Mouse (Mus musculus) stomach, embryonic 16.5 days (tissue): ENCODE data around the gene Nxpe4. TPM values are rescaled to one million over a fixed set of nuclear protein-coding genes. Genes with fewer than 3 reads are reported as not detected.
"Not testable (repeated sequence)": the region's sequence is repeated elsewhere in the genome, so short reads cannot be mapped to it uniquely, and the experiment has no call there.

ENCODE experiments used
- ATAC-seq: fragments of 200-750 bp; cut with Nextera tagmentation; 2 replicates; pipeline ENCODE4 v1.8.0; 2017; ENCODE audit warnings: moderate number of reproducible peaks, moderate TSS enrichment; ENCODE audit not compliant: insufficient read depth, low FRiP score
- H3K27ac ChIP-seq: fragments of 300-500 bp; sonication (generic); 2 replicates; pipeline ENCODE4 v1.5.1; 2014; ENCODE audit warnings: low read length
- H3K27me3 ChIP-seq: fragments of 300-500 bp; sonication (generic); 2 replicates; pipeline ENCODE4 v1.6.1; 2014; ENCODE audit warnings: low read length, control low read depth, mixed read lengths; ENCODE audit not compliant: control insufficient read depth, insufficient read depth
- H3K36me3 ChIP-seq: fragments of 300-500 bp; sonication (generic); 2 replicates; pipeline ENCODE4 v1.6.1; 2014; ENCODE audit warnings: low read length; ENCODE audit not compliant: control insufficient read depth, insufficient read depth
- H3K4me1 ChIP-seq: fragments of 300-500 bp; sonication (generic); 2 replicates; pipeline ENCODE4 v1.6.1; 2014; ENCODE audit warnings: low read length, control low read depth, mixed read lengths; ENCODE audit not compliant: control insufficient read depth, insufficient read depth
- H3K4me2 ChIP-seq: fragments of 300-500 bp; sonication (generic); 2 replicates; pipeline ENCODE4 v1.6.1; 2014; ENCODE audit warnings: low read depth, low read length, mixed read lengths
- H3K4me3 ChIP-seq: fragments of 300-500 bp; sonication (generic); replicated peaks from 2 replicates; pipeline ENCODE4 v1.5.1; 2014; ENCODE audit warnings: mild to moderate bottlenecking, low read length
- H3K9ac ChIP-seq: fragments of 300-500 bp; sonication (generic); 2 replicates; pipeline ENCODE4 v1.6.1; 2014; ENCODE audit warnings: low read length
- H3K9me3 ChIP-seq: fragments of 300-500 bp; sonication (generic); replicated peaks from 2 replicates; pipeline ENCODE4 v1.6.1; 2016; ENCODE audit warnings: low read length, control low read depth; ENCODE audit not compliant: control insufficient read depth
- WGBS: fragments of 180-500 bp; shearing (Covaris S2); extraction: QIAGEN DNeasy Blood & Tissue Kit; methylation state at CpG from one replicate; pipeline ENCODE4 v1.1.7; 2014; 5-methylcytosine and 5-hydroxymethylcytosine counted together
- polyA plus RNA-seq: library from polyadenylated mRNA; unstranded; fragments of >200 nt; fragmentation: Nextera tagmentation; extraction: Ambion mirVana; gene quantifications from 2 replicates; pipeline ENCODE4 v1.2.1, GENCODE M21; 2015

Nxpe4 gene
- polyA plus RNA-seq, 1 experiment from 2014 or later = 6.9 TPM

- H3K9me3 ChIP-seq = no peaks in the 10 kb centered on the region
- ATAC-seq = no peak
- H3K27me3 ChIP-seq = no peaks in the 10 kb centered on the region
- H3K36me3 ChIP-seq = no peaks in the 10 kb centered on the region
- H3K27ac ChIP-seq = no peak overlapping the region
- no peak overlapping the region for H3K4me3 ChIP-seq
- H3K9ac ChIP-seq = no peak overlapping the region
- no peaks in the 10 kb centered on the region for H3K4me1 ChIP-seq
- H3K4me2 ChIP-seq = no peak overlapping the region
- 63% methylated on average over 8 of the region's 8 CpGs for whole genome bisulfite sequencing
Observed at GRCm38 (mm10) chr9:48284221-48284620, 122.4 kb downstream of the Nxpe4 start.

- no peak overlapping the region for H3K27ac ChIP-seq
- H3K4me3 ChIP-seq = no peak overlapping the region
- H3K9me3 ChIP-seq = no peaks in the 10 kb centered on the region
- ATAC-seq = no peak
- no peaks in the 10 kb centered on the region for H3K36me3 ChIP-seq
- no peaks in the 10 kb centered on the region for H3K27me3 ChIP-seq
- H3K9ac ChIP-seq = no peak overlapping the region
- no peaks in the 10 kb centered on the region for H3K4me1 ChIP-seq
- no peak overlapping the region for H3K4me2 ChIP-seq
- 79% methylated on average over 1 of the region's 1 CpGs for WGBS
Observed at GRCm38 (mm10) chr9:48290281-48290680, 128.5 kb downstream of the Nxpe4 start.

DNA sequence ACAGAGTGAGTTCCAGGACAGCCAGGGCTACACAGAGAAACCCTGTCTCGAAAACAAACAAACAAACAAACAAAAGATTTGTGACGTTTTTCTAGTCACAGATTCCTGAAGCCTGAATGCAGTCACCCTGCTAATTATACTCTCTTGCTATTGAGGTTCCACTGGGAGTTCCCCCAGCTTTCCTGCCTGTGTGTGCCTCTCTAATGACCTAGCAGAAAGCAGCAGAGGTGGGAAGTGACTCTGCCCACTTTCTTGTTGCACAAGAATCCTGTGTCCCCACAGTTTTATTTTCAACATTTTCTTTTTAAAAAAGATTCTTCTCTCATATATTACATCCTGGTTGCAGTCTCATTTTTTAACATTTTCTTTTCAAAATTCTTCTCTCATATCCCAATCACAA, 132.9 kb downstream of the Nxpe4 start:
- WGBS = 53% methylated on average over 2 of the region's 2 CpGs
- Histone ChIP-seq H3K9me3 (no peaks in the 10 kb centered on the region), H3K27ac (no peak overlapping the region), H3K4me1 (no peaks in the 10 kb centered on the region), H3K9ac (no peak overlapping the region), H3K4me3 (no peak overlapping the region), H3K36me3 (no peaks in the 10 kb centered on the region), H3K27me3 (no peaks in the 10 kb centered on the region), H3K4me2 (no peak overlapping the region)
- no peak for ATAC-seq

GRCm38 (mm10) chr9:48298983-48299382, 137.2 kb downstream of the Nxpe4 start:
- WGBS = 82% methylated on average over 7 of the region's 7 CpGs
- H3K4me2 ChIP-seq = no peak overlapping the region
- H3K4me3 ChIP-seq = no peak overlapping the region
- H3K27ac ChIP-seq = no peak overlapping the region
- no peaks in the 10 kb centered on the region for H3K9me3 ChIP-seq
- ATAC-seq = no peak
- H3K36me3 ChIP-seq = no peaks in the 10 kb centered on the region
- H3K9ac ChIP-seq = no peak overlapping the region
- no peaks in the 10 kb centered on the region for H3K27me3 ChIP-seq
- H3K4me1 ChIP-seq = no peaks in the 10 kb centered on the region

- 48% methylated on average over 5 of the region's 5 CpGs for WGBS
Observed at GRCm38 (mm10) chr9:48303564-48303963, 141.7 kb downstream of the Nxpe4 start.

GRCm38 (mm10) chr9:48311241-48311640, 149.4 kb downstream of the Nxpe4 start:
- WGBS = 55% methylated on average over 5 of the region's 5 CpGs

More at GRCm38 (mm10) chr9:48303564-48303963, 141.7 kb downstream of the Nxpe4 start:
- ATAC-seq, H3K4me2 ChIP-seq, H3K27ac ChIP-seq, H3K36me3 ChIP-seq, H3K4me1 ChIP-seq, H3K9me3 ChIP-seq, H3K9ac ChIP-seq, H3K4me3 ChIP-seq, H3K27me3 ChIP-seq: not testable (repeated sequence)

GRCm38 (mm10) chr9:48314194-48314593, 152.4 kb downstream of the Nxpe4 start:
- Histone ChIP-seq H3K27ac (no peak overlapping the region; the same call in 1 of the 2 replicates), H3K36me3 (no peaks in the 10 kb centered on the region)
- 45% methylated on average over 3 of the region's 3 CpGs for WGBS

More at GRCm38 (mm10) chr9:48311241-48311640, 149.4 kb downstream of the Nxpe4 start:
- no peak overlapping the region for H3K27ac ChIP-seq
- H3K9ac ChIP-seq = no peak overlapping the region
- H3K9me3 ChIP-seq = no peaks in the 10 kb centered on the region
- no peak overlapping the region for H3K4me2 ChIP-seq
- no peaks in the 10 kb centered on the region for H3K36me3 ChIP-seq
- H3K4me1 ChIP-seq = no peaks in the 10 kb centered on the region
- no peaks in the 10 kb centered on the region for H3K27me3 ChIP-seq
- no peak overlapping the region for H3K4me3 ChIP-seq
- ATAC-seq = no peak

GRCm38 (mm10) chr9:48315825-48316224, 154.0 kb downstream of the Nxpe4 start:
- no peak overlapping the region for H3K9ac ChIP-seq
- no peak overlapping the region for H3K4me3 ChIP-seq
- H3K4me1 ChIP-seq = no peaks in the 10 kb centered on the region
- no peak for ATAC-seq
- WGBS = 59% methylated on average over 1 of the region's 1 CpGs
- no peaks in the 10 kb centered on the region for H3K9me3 ChIP-seq
- H3K4me2 ChIP-seq = no peak overlapping the region
- no peaks in the 10 kb centered on the region for H3K36me3 ChIP-seq
- no peaks in the 10 kb centered on the region for H3K27me3 ChIP-seq
- H3K27ac ChIP-seq = no peak overlapping the region

More at GRCm38 (mm10) chr9:48314194-48314593, 152.4 kb downstream of the Nxpe4 start:
- ATAC-seq = no peak
- Histone ChIP-seq H3K4me3 (no peak overlapping the region), H3K9me3 (no peaks in the 10 kb centered on the region), H3K27me3 (no peaks in the 10 kb centered on the region), H3K9ac (no peak overlapping the region), H3K4me2 (no peak overlapping the region), H3K4me1 (no peaks in the 10 kb centered on the region)

- H3K27me3 ChIP-seq = no peaks in the 10 kb centered on the region
- WGBS = 86% methylated on average over 9 of the region's 9 CpGs
- no peak overlapping the region for H3K4me2 ChIP-seq
- no peaks in the 10 kb centered on the region for H3K9me3 ChIP-seq
- H3K36me3 ChIP-seq = no peaks in the 10 kb centered on the region
- H3K4me1 ChIP-seq = no peaks in the 10 kb centered on the region
- H3K9ac ChIP-seq = no peak overlapping the region
- no peak overlapping the region for H3K27ac ChIP-seq
- ATAC-seq = no peak
- H3K4me3 ChIP-seq = no peak overlapping the region
Observed at GRCm38 (mm10) chr9:48326338-48326737, 164.5 kb downstream of the Nxpe4 start.

DNA sequence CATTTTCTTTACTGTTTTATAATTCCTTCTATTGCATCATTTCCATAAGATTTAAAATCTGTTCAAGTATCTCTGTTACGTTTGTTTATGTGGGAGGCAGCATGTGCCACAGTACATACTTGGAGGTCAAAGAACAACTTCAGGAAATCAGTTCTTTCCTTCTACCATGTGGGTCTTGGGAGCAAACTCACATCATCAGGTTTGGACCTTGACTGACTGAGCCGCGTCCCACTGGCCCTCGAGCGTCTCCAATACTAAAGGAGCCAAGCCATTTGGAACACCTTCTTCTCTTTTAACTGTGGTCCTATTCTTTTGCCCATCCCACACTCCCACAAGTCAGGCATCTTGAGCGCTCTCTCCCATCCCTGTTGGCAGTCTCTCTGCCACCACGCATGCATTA, 167.8 kb downstream of the Nxpe4 start:
- Histone ChIP-seq H3K4me2 (no peak overlapping the region), H3K4me1 (no peaks in the 10 kb centered on the region), H3K9ac (no peak overlapping the region), H3K9me3 (no peaks in the 10 kb centered on the region), H3K4me3 (no peak overlapping the region), H3K27me3 (no peaks in the 10 kb centered on the region), H3K27ac (no peak overlapping the region), H3K36me3 (no peaks in the 10 kb centered on the region)
- WGBS = 83% methylated on average over 7 of the region's 7 CpGs
- no peak for ATAC-seq
